Mouse (Mus musculus) urinary bladder, adult 2 months (tissue): Measurements from ENCODE around the gene B4galnt4. TPM values are rescaled to one million over a fixed set of nuclear protein-coding genes. Genes with fewer than 3 reads are reported as not detected.

Experiments
- DNase-seq: peaks from one replicate; pipeline ENCODE4 v3.0.0; 2022; ENCODE audit warnings: low spot score
- polyA plus RNA-seq: library from polyadenylated mRNA; depleted of rRNA; stranded (reverse); fragments of >200 nt; gene quantifications from 2 replicates; pipeline ENCODE4 v1.2.3, GENCODE M21; 2012

The B4galnt4 gene
- polyA plus RNA-seq, 1 experiment, result 0.45 TPM

DNA sequence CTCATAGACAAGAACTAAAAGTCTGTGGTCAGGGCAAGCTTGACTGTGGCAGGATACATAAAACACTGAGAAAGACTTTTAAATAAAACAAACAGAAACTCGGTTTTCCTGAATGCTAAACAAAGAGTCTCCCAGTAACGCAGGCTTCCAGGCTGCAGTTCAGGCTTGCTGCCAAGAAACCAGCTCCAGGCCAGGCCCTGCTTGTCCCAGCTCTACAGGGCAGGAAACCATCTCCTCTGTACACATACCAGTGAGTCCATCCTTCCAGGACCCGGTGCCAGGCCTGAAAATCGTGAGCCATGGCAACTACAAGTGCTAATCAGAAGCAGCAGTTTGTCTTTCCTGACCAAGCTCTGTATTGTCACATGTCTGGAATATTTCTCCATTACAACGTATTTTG lies 19.2 kb upstream of the B4galnt4 start:
- peak; percentile 43 for DNase-seq

DNA sequence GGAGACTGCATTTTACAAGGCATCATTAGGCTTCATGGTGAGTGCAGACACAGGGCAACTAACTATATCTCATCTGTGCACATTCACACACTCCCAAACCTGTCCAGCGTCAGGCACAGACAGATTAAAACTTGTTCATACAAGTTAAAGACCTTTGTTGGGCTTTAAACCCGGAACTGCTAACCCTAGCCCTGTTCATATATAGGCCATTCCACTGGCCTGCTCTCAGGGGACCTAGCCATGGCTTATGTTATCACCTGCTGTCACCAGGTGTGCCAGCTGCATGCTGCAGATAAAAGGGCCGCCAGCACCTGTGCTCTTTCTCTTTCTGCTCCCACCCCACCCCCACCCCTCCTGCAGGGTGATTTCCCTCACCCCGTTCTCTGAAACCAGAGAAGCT lies 18.4 kb upstream of the B4galnt4 start:
- DNase-seq, result no peak

DNA sequence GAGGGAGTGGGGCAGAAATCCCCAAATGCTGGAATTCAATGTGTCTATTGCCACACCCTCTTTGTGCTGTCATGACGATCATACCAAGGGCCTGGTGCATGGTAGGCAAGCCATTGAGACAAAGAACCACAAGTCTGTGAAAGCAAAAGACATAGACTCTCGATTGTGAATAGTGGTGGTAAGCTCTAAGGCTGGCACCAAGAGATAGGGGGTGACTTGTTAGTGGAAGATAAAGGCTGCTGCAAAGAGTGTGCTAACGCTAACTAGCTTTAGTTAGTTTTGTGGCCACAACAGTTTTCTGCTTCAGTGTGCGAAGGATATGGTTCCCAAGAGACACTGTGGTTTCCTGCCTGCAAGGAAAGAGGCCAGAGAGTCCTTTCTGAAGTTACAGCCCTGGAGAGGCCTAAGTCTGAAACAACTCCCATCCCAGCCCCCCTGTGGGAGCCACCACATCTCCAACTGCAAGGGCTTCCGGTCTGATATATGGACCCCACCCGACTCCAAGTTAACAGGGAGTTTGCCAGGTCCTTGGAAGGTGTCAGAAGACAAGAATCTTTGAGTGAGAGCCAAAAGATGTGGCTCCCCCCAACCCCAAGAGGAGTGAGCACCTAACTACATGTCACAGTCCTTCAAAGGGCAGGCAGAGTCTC lies 13.8 kb upstream of the B4galnt4 start:
- no peak for DNase-seq

DNA sequence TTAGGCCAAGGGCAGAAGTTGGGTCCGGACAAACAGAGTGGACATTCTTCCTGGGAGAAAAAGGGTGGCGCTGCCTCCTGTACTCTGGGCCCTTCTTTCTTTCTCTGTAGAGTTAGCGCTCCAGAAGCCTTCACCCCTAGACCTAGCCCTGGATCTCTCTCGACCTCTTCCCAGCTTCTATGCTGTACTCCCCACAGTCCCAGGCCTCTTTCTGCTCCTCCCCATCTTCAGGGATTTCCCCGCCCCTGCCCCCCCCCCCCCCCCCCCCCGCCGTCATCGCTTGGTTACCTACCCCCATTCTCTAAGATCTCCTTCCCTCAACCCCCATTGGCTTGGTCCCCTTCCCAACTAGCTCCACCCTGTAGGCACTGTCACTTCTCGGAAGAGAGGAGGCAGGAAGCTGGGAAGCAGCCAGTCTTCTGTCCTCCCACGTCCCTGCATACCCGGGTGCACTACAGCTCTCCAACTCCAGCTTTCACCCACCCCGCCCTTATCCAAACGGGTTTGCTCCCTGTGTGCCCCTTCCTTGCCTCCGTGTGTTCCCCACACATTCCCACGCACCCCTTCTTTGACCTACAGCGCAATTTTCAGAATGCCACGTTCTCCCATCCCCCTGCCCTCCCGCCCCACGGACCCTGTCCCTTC lies 13.2 kb upstream of the B4galnt4 start:
- DNase-seq, result peak; percentile 49

DNA sequence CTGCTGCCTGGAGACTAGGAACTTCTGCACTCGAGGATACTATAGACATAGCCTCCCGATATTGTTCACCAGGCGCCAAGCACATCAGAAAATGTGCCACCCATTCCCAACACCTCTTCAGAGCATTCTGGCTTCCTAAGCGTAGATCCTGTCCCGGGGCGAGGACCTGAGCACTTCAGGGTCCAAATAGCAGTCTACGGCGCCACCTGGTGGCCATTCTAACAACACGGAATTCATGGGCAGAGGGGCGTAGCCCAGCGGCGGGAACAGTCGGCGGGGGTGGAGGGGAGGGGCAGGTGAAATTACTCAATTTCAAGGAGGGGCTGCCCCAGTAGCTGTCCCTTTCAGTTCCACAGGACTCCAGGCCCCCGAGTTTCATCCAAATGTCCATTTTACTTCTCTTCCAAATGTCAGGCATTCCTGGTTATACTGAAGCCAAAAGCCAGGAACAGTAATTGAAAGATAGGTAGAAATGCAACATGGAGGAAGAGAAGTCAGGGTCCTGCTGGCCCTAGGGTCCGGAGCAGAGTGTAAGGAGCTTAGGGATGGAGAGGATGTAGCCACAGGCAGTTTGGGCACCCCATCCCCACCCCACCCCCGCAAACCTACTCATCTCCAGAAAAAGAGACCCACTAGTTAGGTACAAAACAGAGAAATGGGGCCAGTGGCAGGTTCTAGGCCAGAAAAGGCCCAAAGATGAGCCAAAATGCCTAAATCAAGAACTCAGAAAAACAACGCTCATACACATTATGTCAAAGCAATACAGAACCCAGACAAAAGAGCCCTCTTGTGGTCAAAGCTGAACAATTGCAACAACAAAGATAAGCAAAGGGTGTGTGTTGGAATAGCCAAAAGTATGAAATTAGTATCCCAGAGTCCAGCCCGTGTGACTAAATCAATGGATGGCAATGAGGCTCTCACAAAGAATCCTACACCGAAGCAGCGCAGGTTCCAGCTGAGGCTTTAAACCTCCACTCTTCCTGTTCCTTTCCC lies 12.4 kb upstream of the B4galnt4 start:
- DNase-seq, result peak; percentile 83

DNA sequence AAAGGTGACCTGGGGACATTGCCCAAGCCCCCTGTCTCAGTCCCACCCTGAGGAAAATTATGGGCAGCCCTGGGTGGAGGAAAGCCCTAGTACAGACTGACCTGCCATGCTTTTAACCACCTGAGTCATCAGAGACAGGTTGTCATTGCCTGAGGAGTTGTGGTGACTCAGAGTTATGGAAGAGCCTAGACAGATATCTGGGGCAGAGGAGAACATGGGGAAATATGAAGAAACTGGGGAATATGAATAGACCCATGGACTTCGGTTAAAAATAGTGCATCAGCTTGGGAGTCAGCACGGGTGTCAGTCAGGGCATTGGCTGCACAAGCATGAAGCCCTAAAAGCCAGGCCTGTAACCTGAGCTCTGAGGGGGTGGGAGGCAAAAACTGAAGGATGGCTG lies 11.6 kb upstream of the B4galnt4 start:
- DNase-seq, result no peak

DNA sequence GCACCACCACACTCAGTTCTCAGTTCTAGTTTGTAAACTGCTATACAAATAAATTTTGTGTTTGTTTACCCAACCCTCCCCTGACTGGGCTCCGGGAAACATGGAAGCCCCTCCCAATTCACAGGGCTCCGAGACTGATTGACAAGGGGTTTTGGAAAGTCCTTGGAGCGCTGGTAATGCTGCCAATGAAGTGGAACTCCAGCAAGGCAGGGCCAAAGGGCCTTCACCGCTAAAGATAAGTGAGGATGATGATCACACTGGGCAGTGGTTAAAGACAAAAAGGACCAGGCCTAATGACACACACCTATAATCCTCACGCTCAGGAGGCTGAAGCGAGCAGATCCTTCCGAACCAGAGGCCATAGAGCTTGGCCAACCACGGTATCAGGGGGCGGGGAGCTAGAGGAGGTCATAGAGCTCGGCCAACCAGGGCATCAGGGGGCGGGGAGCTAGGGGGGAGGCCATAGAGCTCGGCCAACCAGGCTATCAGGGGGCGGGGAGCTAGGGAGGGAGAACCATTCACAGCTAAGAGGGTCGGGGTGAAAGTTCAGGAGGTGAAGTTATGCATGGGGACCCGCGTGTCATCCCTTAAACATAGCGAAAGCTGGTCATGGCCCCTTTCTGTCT lies 9.7 kb upstream of the B4galnt4 start:
- DNase-seq, result no peak

DNA sequence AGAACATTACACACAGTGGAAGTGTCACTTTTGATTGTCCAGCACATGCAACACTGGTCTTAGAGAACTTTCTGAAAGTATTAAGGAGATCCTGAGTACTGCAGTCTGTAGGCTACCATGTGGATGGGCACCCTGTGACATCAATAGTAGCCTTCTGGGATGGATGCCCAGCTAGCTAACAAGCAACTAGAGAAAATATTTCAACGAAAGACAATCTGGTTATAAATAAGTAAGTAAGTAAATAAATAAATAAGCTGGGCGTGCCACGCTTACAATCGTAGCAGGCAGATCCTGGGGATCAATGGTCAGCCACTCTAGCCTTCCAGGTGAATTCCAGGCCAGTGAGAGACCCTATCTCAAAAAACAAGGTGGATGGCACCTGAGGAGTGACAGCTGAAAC lies 8.9 kb upstream of the B4galnt4 start:
- no peak for DNase-seq

DNA sequence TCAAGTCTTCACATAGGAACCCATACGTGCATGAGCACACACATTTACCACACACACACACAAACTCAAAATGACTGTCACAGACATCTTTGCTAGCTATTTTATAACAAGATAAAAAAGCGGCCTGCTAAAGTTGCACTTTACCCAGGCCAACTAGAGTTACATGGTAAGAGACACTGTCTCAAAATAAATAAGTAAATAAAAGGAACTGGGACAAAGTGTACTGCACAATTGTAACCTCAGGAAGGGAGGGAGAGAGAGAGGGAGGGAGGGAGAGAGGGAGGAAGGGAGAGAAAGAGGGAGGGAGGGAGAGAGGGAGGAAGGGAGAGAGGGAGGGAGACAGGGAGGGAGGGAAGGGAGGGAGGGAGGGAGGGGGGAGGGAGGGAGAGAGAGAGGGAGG lies 8.5 kb upstream of the B4galnt4 start:
- no peak for DNase-seq

DNA sequence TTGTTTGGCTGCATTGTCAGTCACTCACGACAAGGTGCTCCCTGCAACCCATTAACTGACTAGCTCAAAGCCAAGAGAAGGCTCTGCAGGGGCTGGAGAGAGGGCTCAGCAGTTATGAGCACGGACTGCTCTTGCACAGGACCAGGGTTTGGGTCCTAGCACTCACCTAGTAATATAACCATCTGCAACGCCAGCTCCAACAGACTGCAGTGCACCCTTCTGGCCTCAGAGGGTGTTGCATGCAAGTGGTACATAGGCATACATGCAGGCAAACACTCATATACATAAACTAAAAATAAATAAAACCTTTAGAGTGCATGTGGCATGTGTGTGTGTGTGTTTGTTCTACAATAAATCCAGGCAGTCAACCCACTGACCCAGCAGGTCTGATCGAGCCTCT lies 5.1 kb upstream of the B4galnt4 start:
- no peak for DNase-seq

DNA sequence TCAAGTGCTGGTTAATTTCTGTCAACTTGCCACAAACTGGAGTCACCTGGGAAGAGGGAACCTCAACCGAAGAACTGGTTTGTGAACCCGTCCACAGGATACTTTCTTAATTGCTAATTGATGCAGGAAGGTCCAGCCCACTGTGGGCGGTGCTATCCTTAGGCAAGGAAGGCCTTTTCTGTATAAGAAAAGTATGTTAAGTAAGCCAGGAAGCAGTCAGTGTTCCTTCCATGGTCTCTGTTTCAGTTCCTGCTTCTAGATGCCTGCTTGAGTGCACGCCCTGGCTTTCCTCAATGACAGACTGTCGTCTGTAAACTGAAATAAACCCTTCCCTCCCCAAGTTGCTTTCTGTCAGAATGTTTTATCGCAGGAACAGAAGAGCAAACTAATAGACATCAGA lies 3.9 kb upstream of the B4galnt4 start:
- no peak for DNase-seq

DNA sequence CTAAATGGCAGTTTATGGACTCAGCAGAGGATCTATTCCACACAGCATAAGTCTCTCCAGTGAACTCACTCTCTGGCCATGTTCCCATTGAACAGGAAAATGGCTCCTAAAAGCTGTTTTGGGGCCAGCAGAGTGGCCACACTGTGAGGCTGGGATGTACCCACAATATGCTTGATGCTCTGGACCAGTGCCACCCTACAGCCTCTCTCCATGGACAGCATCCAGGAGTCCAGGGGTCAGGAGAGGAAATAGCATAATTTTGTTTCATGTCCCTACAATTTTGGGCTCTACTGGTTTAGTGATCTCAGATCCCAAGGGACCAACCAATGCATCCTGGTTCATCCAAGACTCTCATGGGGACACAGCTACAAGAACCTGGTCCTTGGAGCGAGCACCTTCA lies 3.4 kb upstream of the B4galnt4 start:
- DNase-seq, result no peak

DNA sequence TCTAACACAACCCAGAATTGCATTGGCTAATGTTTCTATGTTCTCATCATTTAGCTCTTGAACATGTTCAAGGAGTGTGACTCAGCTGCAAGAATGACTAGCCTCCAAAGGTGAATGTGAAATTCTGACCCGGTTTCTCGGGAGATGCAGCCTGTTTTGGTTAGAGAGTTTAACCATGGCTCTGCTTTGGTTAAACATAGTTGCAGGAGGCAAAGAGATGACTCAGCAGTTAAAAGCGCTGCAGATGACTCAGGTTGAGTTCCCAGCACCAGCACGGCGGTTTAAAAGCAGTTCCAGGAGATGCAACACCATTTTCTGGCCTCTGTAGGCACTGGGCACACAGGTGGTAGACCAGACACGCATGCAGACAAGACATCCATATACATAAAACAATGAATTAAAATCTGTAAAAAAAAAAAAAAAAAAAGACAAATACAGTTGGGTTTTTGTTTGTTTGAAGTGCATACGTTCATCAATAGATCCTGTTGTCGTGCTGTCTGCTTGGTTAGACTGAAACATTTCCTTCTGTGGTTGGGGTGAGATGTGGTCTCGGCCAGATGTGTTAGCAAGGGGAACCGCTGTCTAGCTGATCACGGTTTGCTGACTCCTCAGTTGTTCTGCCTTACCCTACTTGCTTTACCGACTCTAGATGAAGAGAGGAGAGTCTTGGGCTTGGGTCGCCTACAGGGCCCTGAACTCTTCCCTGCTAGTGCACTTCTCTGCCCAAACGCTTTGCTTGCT lies 2.1 kb upstream of the B4galnt4 start:
- no peak for DNase-seq

DNA sequence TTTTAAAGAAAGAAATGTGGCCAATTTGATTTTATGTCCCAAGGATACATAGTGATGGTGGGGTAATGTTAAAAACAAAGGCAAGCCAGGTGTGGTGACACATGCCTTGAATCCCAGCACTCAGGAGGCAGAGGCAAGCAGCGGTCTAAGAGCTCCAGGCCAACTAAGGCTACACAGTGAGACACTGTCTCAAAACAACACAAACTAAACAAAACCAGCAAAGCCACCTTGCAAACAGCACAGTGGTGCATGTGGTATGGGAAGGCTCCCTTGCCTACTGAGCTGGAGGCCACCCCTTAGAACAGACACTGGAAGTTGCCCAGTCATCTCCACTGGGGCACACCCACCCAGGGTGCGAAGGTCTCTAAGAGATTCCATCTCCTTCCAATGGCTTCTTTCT lies 975 bp upstream of the B4galnt4 start:
- no peak for DNase-seq

DNA sequence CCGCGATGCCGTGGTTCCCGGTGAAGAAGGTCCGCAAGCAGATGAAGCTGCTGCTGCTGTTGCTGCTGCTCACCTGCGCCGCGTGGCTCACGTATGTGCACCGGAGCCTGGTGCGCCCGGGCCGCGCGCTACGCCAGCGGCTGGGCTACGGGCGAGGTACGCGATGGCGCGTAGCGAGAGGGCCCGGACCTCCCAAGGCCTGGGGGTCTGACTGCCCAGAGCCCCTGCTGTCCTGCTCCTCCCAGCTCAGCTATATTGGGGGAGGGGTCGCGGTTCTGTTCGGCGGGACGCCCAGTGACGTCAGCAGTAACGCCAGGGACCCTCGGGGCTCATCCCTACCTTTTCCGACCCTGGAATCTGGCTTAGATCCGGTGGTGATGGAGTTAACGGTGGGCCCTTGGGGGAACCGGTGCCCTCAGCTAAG lies 377 bp downstream of the B4galnt4 start:
- no peak for DNase-seq

DNA sequence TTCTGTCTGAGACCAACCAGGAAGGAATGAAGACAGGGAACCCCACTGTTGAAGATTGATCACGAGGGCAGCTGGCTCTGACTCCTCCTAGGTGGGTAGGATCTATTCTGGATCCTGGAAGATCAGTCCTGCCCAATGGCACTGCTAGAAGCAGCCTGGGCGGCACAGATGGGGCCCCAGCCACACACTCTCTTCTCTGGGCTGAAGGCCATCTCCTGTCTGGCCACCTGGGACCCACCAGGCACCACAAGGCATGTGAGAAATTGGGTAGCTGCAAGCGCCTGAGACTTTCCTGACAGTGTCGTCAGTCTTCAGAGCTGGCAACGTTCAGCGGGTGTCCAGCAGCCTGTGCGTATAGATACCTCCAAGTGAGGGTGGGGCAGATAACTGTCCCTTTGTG lies 1.6 kb downstream of the B4galnt4 start:
- no peak for DNase-seq

DNA sequence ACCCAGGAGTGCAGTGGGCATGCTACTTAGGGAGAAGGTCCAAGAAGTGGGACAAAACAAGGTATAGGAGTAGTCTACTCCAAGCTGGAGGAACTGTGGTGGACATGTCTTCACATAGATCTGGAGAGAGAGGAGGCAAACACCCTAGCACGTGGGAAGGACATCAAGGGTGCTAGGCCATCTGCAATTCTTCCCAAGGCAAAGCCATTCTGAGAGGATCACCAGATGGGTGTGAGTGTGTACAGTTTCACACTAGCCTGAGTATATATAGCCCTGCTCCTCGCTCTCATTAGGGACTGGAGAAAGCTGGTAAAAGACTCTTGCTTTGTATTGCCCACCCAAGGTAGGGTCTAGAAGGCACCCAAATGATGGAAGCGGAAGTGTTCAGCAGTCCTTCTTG lies 2.4 kb downstream of the B4galnt4 start:
- DNase-seq, result no peak

DNA sequence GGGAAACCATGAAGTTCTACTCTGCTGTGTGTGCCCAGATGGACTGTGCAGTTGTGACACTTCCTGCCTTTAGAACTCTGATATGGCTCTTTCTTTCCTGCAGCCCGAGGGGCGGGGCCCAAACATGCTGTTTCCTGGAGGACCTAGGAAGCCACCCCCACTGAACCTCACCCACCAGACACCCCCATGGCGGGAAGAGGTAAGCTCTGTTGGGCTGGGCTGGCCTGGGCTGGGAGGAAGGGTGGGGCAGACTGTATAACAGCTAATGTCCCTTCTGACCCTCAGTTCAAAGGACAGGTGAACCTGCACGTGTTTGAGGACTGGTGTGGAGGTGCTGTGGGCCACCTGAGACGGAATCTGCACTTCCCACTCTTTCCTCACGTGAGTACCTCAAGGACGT lies 3.3 kb downstream of the B4galnt4 start:
- DNase-seq, result no peak

DNA sequence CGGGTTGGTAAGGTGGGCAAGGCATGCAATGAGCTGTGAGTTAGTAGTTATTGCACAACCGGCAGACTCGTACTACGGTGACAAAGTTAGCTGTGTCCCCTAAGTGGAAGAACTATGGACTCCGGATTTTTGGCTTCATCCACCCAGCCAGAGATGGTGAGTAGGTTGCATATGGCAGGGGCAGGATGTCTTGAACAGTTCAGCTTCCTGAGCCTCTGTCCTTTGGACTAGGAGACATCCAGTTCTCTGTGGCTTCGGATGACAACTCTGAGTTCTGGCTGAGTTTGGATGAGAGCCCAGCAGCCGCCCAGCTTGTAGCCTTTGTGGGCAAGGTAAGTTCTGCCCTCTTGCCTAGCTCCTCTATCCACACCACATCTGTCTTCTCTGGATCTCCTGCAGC lies 3.7 kb downstream of the B4galnt4 start:
- no peak for DNase-seq

DNA sequence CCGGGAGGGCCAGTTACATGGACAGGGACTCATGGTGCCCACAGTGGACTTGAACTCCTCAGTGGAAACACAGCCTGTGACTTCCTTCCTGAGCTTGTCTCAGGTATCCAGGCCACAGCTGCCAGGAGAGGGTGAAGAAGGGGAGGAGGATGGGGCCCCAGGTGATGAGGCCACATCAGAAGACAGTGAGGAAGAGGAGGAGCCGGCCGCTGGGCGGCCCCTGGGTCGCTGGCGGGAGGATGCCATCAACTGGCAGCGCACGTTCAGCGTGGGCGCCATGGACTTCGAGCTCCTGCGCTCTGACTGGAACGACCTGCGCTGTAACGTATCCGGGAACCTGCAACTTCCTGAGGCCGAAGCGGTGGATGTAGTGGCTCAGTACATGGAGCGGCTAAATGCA lies 7.4 kb downstream of the B4galnt4 start:
- DNase-seq, result no peak

DNA sequence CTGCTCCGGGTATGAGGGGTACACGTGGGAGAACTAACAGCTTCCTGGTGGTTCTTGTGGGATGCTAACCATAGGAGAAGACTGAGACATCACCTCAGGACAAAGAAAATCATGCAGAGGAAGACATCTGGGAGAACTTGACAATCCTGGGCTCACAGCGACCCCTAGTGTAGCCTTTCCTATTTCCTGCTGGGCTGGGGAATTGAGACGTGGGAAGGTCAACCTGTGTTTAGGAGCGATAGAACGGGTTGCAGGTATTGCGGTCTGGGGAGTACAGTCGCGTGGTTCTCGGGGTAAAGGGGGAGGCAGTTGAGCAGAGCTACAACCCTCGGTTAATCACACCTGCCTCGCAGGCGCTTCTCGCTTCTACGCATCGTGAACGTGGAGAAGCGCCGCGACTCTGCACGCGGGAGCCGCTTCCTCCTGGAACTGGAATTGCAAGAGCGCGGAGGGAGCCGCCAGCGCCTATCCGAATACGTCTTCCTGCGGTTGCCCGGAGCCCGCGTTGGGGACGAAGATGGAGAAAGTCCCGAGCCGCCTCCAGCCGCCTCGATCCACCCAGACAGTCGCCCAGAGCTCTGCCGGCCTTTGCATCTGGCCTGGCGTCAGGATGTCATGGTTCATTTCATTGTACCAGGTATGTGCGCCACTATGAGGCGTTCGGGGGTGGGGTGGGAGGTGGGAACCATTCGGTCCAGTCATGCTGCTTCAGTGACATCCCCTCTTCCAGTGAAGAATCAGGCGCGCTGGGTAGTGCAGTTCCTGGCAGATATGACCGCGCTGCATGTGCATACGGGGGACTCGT lies 9.4 kb downstream of the B4galnt4 start:
- DNase-seq, result no peak
